In genomic region chr11:22274144-22274543, GRCm38 (mm10) we compare ENCODE assay signal across 23 mouse cellular contexts.
A peak's percentile ranks its signal among the peaks of the same experiment; 100 is the strongest.
DNase-seq lines count a peak whose midpoint lies in the region; ATAC-seq and TF ChIP-seq lines count a peak whose summit lies in the region.
"Had no signal": no experiment of that assay in that cellular context is flagged by ENCODE, and none has a peak within 500 bp of the region (broad histone marks: within the 10 kb centered on the region; RNA-seq: fewer than 3 reads in every experiment).

No protein-coding gene starts in this region.

- TF ChIP-seq CTCF in MEL (IDR thresholded peaks at IDR 0.05 in 2 of 3, conservative IDR thresholded peaks at IDR 0.05 in 1 of 3; ENCODE audit: control insufficient read depth in 1 of 3, insufficient read depth in 1 of 3, low read depth in 2 of 3, low read length in 3 of 3, poor library complexity in 1 of 3, severe bottlenecking in 1 of 3) = no peak
- no peak for TF ChIP-seq CTCF in embryonic fibroblast, embryonic 13.5 days (IDR thresholded peaks at IDR 0.05; ENCODE audit: borderline replicate concordance, insufficient read depth, low read length)

- no peaks in the 10 kb centered on the region for H3K27me3 ChIP-seq in intestine, embryonic 16.5 days (replicated peaks; ENCODE audit: control insufficient read depth, insufficient read depth, low read length)
- H3K27me3 ChIP-seq in intestine, embryonic 15.5 days (replicated peaks) = no peaks in the 10 kb centered on the region
- H3K27me3 ChIP-seq in MEL (ENCODE audit: control insufficient read depth in 1 of 2, insufficient read depth in 2 of 2, low read length in 2 of 2) = no peaks in the 10 kb centered on the region
- H3K27me3 ChIP-seq: embryonic facial prominence, embryonic 12.5 days; forebrain, embryonic 12.5 days; Patski had no signal

- 79% methylated on average over 2 of the region's 2 CpGs for WGBS in intestine, embryonic 16.5 days
- 88% methylated on average over 2 of the region's 2 CpGs for WGBS in intestine, embryonic 15.5 days

- ATAC-seq in intestine, embryonic 16.5 days = peak; percentile 33; the same call in 1 of the 2 replicates
- ATAC-seq in intestine, embryonic 15.5 days = no peak
- ATAC-seq: activated CD4-positive, CD25-positive, alpha-beta regulatory T cell, adult 4 months; forebrain, embryonic 14.5 days; forebrain, embryonic 16.5 days; Patski had no signal

- peak; percentile 36 for DNase-seq in MEL (ENCODE audit: low read depth, low spot score)
- no peak for DNase-seq in adrenal gland, adult 2 months
- no peak for DNase-seq in gastrocnemius, adult 8-10 months (ENCODE audit: low spot score in 2 of 2)
- DNase-seq: adrenal gland, postnatal 10 days; adrenal gland, postnatal 25 days; cerebellum, adult 11 months; cerebellum, adult 18-20 months; cerebellum, adult 8-10 months; cerebellum, adult 9-11 months; cerebellum, postnatal 14 days; cerebellum, postnatal 36 days had no signal

- H3K4me1 ChIP-seq in intestine, embryonic 16.5 days (ENCODE audit: control insufficient read depth, insufficient read depth, low read length) = no peaks in the 10 kb centered on the region
- H3K4me1 ChIP-seq in intestine, embryonic 15.5 days (replicated peaks) = no peaks in the 10 kb centered on the region
- peaks cover 2 to 9% of the 10 kb centered on the region in 2 experiments; a peak in 2 of 4 replicates for H3K4me1 ChIP-seq in MEL (ENCODE audit: control insufficient read depth in 1 of 2, insufficient read depth in 2 of 2, low read length in 2 of 2)
- H3K4me1 ChIP-seq in embryonic fibroblast, embryonic 13.5 days (ENCODE audit: control insufficient read depth, insufficient read depth, low read length) = peaks cover 4% of the 10 kb centered on the region; the same call in 1 of the 2 replicates
- H3K4me1 ChIP-seq: embryonic facial prominence, embryonic 10.5 days; embryonic facial prominence, embryonic 12.5 days; forebrain, embryonic 10.5 days; forebrain, embryonic 12.5 days had no signal

- H3K36me3 ChIP-seq in intestine, embryonic 16.5 days (ENCODE audit: control insufficient read depth, insufficient read depth, low read length) = peaks cover 6% of the 10 kb centered on the region; the same call in 1 of the 2 replicates
- peaks cover under 1% of the 10 kb centered on the region; the same call in 1 of the 2 replicates for H3K36me3 ChIP-seq in intestine, embryonic 15.5 days
- peaks cover 0 to 13% of the 10 kb centered on the region in 2 experiments; a peak in 2 of 4 replicates for H3K36me3 ChIP-seq in MEL (ENCODE audit: control insufficient read depth in 1 of 2, insufficient read depth in 2 of 2, low read length in 2 of 2)

- H3K27ac ChIP-seq in intestine, embryonic 16.5 days (ENCODE audit: low read length) = no peak overlapping the region
- no peak overlapping the region for H3K27ac ChIP-seq in intestine, embryonic 15.5 days
- H3K27ac ChIP-seq in MEL (ENCODE audit: control insufficient read depth, low read depth, low read length) = no peak overlapping the region
- H3K27ac ChIP-seq in embryonic fibroblast, embryonic 13.5 days (ENCODE audit: insufficient read depth, low read length) = 0 out of 2 replicates have a peak overlapping the region, but pooled peaks have one; percentile 58
- H3K27ac ChIP-seq: embryonic facial prominence, embryonic 10.5 days; embryonic facial prominence, embryonic 12.5 days; forebrain, embryonic 10.5 days; forebrain, embryonic 12.5 days had no signal

- H3K79me2 ChIP-seq in MEL (ENCODE audit: control insufficient read depth, insufficient read depth, low read length, poor library complexity) = no peaks in the 10 kb centered on the region

- H3K4me2 ChIP-seq in intestine, embryonic 16.5 days (ENCODE audit: low read depth, low read length) = no peak overlapping the region
- H3K4me2 ChIP-seq in intestine, embryonic 15.5 days (replicated peaks) = no peak overlapping the region
- H3K4me2 ChIP-seq: embryonic facial prominence, embryonic 12.5 days; forebrain, embryonic 12.5 days had no signal

- no peak for TF ChIP-seq RAD21 in MEL (IDR thresholded peaks at IDR 0.05; ENCODE audit: low read depth, low read length)

- no peak for TF ChIP-seq POLR2A in MEL (IDR thresholded peaks at IDR 0.05; ENCODE audit: control insufficient read depth in 1 of 2, insufficient read depth in 1 of 2, low read depth in 1 of 2, low read length in 2 of 2, poor library complexity in 1 of 2)
- TF ChIP-seq POLR2A in embryonic fibroblast, embryonic 13.5 days (IDR thresholded peaks at IDR 0.05; ENCODE audit: low read depth, low read length) = no peak

- no peak overlapping the region for H3K4me3 ChIP-seq in intestine, embryonic 16.5 days (ENCODE audit: low read length)
- H3K4me3 ChIP-seq in intestine, embryonic 15.5 days (replicated peaks) = no peak overlapping the region
- H3K4me3 ChIP-seq in MEL (ENCODE audit: control insufficient read depth in 1 of 2, insufficient read depth in 1 of 2, low read depth in 2 of 2, low read length in 2 of 2) = no peak overlapping the region
- H3K4me3 ChIP-seq in embryonic fibroblast, embryonic 13.5 days (ENCODE audit: insufficient read depth, low read length) = no peak overlapping the region
- H3K4me3 ChIP-seq: embryonic facial prominence, embryonic 10.5 days; embryonic facial prominence, embryonic 12.5 days; erythroblast, embryonic 14.5 days; forebrain, embryonic 10.5 days; forebrain, embryonic 12.5 days had no signal

- no peak overlapping the region for H3K9ac ChIP-seq in intestine, embryonic 16.5 days (ENCODE audit: low read depth, low read length)
- H3K9ac ChIP-seq in intestine, embryonic 15.5 days = no peak overlapping the region
- H3K9ac ChIP-seq in MEL (ENCODE audit: control insufficient read depth, low read depth, low read length, poor library complexity, severe bottlenecking) = no peak overlapping the region
- H3K9ac ChIP-seq: embryonic facial prominence, embryonic 12.5 days; forebrain, embryonic 12.5 days had no signal

- H3K9me3 ChIP-seq in intestine, embryonic 16.5 days (ENCODE audit: control insufficient read depth, low read length) = no peaks in the 10 kb centered on the region
- no peaks in the 10 kb centered on the region for H3K9me3 ChIP-seq in intestine, embryonic 15.5 days
- H3K9me3 ChIP-seq in MEL (replicated peaks; ENCODE audit: insufficient read depth, low read length) = no peaks in the 10 kb centered on the region
- H3K9me3 ChIP-seq: embryonic facial prominence, embryonic 10.5 days; embryonic facial prominence, embryonic 12.5 days; forebrain, embryonic 10.5 days; forebrain, embryonic 12.5 days had no signal

- peak; percentile 33 to 37; a peak in 2 of 4 replicates for TF ChIP-seq EP300 in MEL (IDR thresholded peaks at IDR 0.05; ENCODE audit: low read depth in 1 of 2, low read length in 2 of 2)

TF ChIP-seq in MEL, 35 proteins besides CTCF, POLR2A, EP300 and RAD21:
- no peak for TF ChIP-seq USF1 (IDR thresholded peaks at IDR 0.05; ENCODE audit: low read depth, low read length)
- 0 out of 2 replicates have a peak, but pooled peaks have one; percentile 20 for TF ChIP-seq RCOR1 (IDR thresholded peaks at IDR 0.05; ENCODE audit: low read depth, low read length)
- TF ChIP-seq MYC (IDR thresholded peaks at IDR 0.05; ENCODE audit: low read depth, low read length) = no peak
- peak; percentile 68 for TF ChIP-seq ETS1 (IDR thresholded peaks at IDR 0.05; ENCODE audit: low read depth, low read length)
- no peak for TF ChIP-seq CHD1 (IDR thresholded peaks at IDR 0.05; ENCODE audit: low read depth, low read length)
- no peak for TF ChIP-seq POLR2AphosphoS5 (IDR thresholded peaks at IDR 0.05; ENCODE audit: borderline replicate concordance, low read depth, low read length)
- no peak for TF ChIP-seq MEF2A (IDR thresholded peaks at IDR 0.05; ENCODE audit: extremely low read depth, insufficient replicate concordance, low read depth, low read length, poor library complexity, severe bottlenecking)
- TF ChIP-seq JUND (IDR thresholded peaks at IDR 0.05; ENCODE audit: low read depth, low read length) = no peak
- peak; percentile 71 for TF ChIP-seq GATA1 (IDR thresholded peaks at IDR 0.05; ENCODE audit: low read depth, low read length)
- TF ChIP-seq SIN3A (IDR thresholded peaks at IDR 0.05; ENCODE audit: low read length) = no peak
